Mouse (Mus musculus) G1E (cell line): Measurements from ENCODE around the gene Prnd. TPM values are rescaled to one million over a fixed set of nuclear protein-coding genes. Genes with fewer than 3 reads are reported as not detected.

ENCODE experiments used
- ATAC-seq: 2 replicates; pipeline ENCODE4 v1.8.0; 2016; ENCODE audit warnings: mild to moderate bottlenecking; ENCODE audit not compliant: insufficient number of reproducible peaks, poor library complexity, low FRiP score, severe bottlenecking; ENCODE audit errors: extremely low read depth
- DNase-seq: peaks from one replicate; pipeline ENCODE4 v3.0.0; 2012; ENCODE audit warnings: low spot score
- H3K27me3 ChIP-seq: 2 replicates; pipeline ENCODE4 v1.6.1; 2012; ENCODE audit warnings: mild to moderate bottlenecking, low read length, inconsistent platforms; ENCODE audit not compliant: insufficient read depth
- H3K36me3 ChIP-seq: replicated peaks from 2 replicates; pipeline ENCODE3; 2012; ENCODE audit warnings: mild to moderate bottlenecking, inconsistent platforms
- H3K4me1 ChIP-seq: 2 replicates; pipeline ENCODE4 v1.6.1; 2012; ENCODE audit warnings: low read depth, low read length, inconsistent platforms, mixed read lengths; ENCODE audit not compliant: insufficient read depth
- H3K4me3 ChIP-seq: 2 replicates; pipeline ENCODE4 v1.5.1; 2012; ENCODE audit warnings: low read depth, mild to moderate bottlenecking, inconsistent platforms, low read length, moderate library complexity, mixed read lengths
- H3K9me3 ChIP-seq: replicated peaks from 2 replicates; pipeline ENCODE4 v1.6.1; 2012; ENCODE audit warnings: inconsistent platforms
- CTCF ChIP-seq: IDR thresholded peaks from 2 replicates; pipeline ENCODE4 v1.5.1; 2012; ENCODE audit warnings: low read depth, low read length, inconsistent platforms, mixed read lengths
- GATA1 ChIP-seq: IDR thresholded peaks from 2 replicates; pipeline ENCODE4 v1.6.1; 2012; ENCODE audit warnings: borderline replicate concordance, low read length, inconsistent platforms, mixed read lengths
- GATA2 ChIP-seq: IDR thresholded peaks from 2 replicates; pipeline ENCODE4 v1.6.1; 2012; ENCODE audit warnings: low read depth, low read length, inconsistent platforms, borderline replicate concordance
- POLR2AphosphoS5 ChIP-seq: IDR thresholded peaks from 2 replicates; pipeline ENCODE4 v1.6.1; 2012; ENCODE audit warnings: low read depth, low read length, inconsistent platforms; ENCODE audit not compliant: insufficient replicate concordance
- TAL1 ChIP-seq: conservative IDR thresholded peaks from 2 replicates; pipeline ENCODE4 v1.6.1; 2012; ENCODE audit warnings: low read depth, low read length, inconsistent platforms, mixed read lengths
- polyA plus RNA-seq: library from polyadenylated mRNA; stranded (reverse); fragments of >175 nt; gene quantifications from 2 replicates; pipeline ENCODE4 v1.2.3, GENCODE M21; 2012
- total RNA-seq, 2 experiments: library from RNA; stranded (forward) in 1 of 2; stranded (reverse) in 1 of 2; fragments of 200-1000 nt in 1 of 2; fragments of >200 nt in 1 of 2; fragmentation: Nextera tagmentation in 1 of 2; gene quantifications; 2 replicates each; pipeline ENCODE4 v1.2.3; 2014 to 2017

Prnd gene
- total and polyA plus RNA-seq, 3 experiments, result 0.05 TPM; not detected in 2

DNA sequence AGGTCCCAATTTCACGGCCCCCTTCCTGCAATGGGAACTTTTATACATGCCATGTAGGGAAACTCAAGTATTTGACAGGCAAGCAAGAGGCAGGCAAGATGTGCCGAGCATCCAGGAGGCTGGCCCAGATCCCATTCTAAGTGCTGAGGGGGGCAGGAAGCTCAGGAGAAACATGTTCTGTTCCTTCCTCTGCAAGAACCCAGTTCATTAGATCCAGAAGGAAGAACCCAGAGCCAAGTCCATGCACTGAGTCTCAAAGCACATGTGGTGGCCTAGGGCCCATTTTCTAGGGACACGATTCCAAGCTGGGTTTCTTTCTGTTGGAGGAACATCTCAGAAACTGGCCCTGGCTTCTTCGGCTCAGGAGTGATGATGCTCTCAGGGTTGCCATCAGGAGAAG is 54.8 kb downstream of the Prnd start:
- Histone ChIP-seq H3K27me3 (peaks cover 14% of the 10 kb centered on the region), H3K36me3 (no peaks in the 10 kb centered on the region), H3K4me3 (no peak overlapping the region), H3K9me3 (no peaks in the 10 kb centered on the region), H3K4me1 (no peaks in the 10 kb centered on the region)
- no peak for TF ChIP-seq POLR2AphosphoS5
- TF ChIP-seq CTCF, result no peak
- no peak for TF ChIP-seq GATA2
- no peak for TF ChIP-seq GATA1
- TF ChIP-seq TAL1, result no peak
- no peak for ATAC-seq
- no peak for DNase-seq

Other genes with a start within 250 kb of the Prnd start
- gene Erv3, start 91.1 kb upstream of the Prnd start, total RNA-seq (2014; fragmentation: Nextera tagmentation), result 393 and 534 TPM in 2 replicates
- gene Erv3, start 91.1 kb upstream of the Prnd start, total RNA-seq (2017), result 60.3 and 62.5 TPM in 2 replicates
- 5.2 and 5.9 TPM in 2 replicates for gene Erv3, start 91.1 kb upstream of the Prnd start, polyA plus RNA-seq
- gene Prnp, start 40.9 kb upstream of the Prnd start, total RNA-seq (2014; fragmentation: Nextera tagmentation), result 350 and 399 TPM in 2 replicates
- 977 and 998 TPM in 2 replicates for gene Prnp, start 40.9 kb upstream of the Prnd start, total RNA-seq (2017)
- 153 and 174 TPM in 2 replicates for gene Prnp, start 40.9 kb upstream of the Prnd start, polyA plus RNA-seq
- not detected in 2 replicates for gene Prn, start 40.9 kb upstream of the Prnd start, total RNA-seq (2014; fragmentation: Nextera tagmentation)
- gene Prn, start 40.9 kb upstream of the Prnd start, total RNA-seq (2017), result not detected in 2 replicates
- not detected in 2 replicates for gene Prn, start 40.9 kb upstream of the Prnd start, polyA plus RNA-seq
- gene Rassf2, start 79.4 kb downstream of the Prnd start, total RNA-seq (2014; fragmentation: Nextera tagmentation), result 0.30 TPM in 1 of 2 replicates, not detected in the other
- 1.1 and 1.2 TPM in 2 replicates for gene Rassf2, start 79.4 kb downstream of the Prnd start, total RNA-seq (2017)
- 0.03 and 0.11 TPM in 2 replicates for gene Rassf2, start 79.4 kb downstream of the Prnd start, polyA plus RNA-seq
- 8.5 and 12.5 TPM in 2 replicates for gene Slc23a2, start 194.2 kb downstream of the Prnd start, total RNA-seq (2014; fragmentation: Nextera tagmentation)
- gene Slc23a2, start 194.2 kb downstream of the Prnd start, total RNA-seq (2017), result 6.9 and 13.4 TPM in 2 replicates
- gene Slc23a2, start 194.2 kb downstream of the Prnd start, polyA plus RNA-seq, result 2.1 and 2.6 TPM in 2 replicates